Mouse (Mus musculus): ENCODE results near the gene Gm12184.
"Not testable (repeated sequence)": the region's sequence is repeated elsewhere in the genome, so short reads cannot be mapped to it uniquely, and the experiment has no call there.

Gm12184 gene

DNA sequence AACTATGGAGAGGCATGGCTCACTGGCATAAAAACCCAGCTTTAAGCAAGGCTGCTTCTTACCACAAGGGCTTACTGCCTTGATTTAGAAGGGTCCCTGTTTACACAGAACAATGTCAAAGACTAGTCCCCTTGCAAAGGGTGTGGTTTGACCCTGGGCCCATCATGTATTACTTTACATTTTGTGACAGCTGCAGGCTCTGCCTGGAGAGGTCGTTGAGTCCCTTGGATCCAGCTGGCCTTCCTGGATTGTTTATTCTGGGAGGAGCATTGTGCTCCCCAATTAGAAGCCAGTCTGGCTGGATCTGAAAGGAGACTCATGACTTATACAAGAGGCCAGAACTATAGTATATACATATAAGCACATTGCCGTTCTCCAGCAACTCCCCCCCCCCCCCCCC, 23.8 kb upstream of the Gm12184 start:
- DNase-seq (ENCODE audit: low read depth in 2 of 2, low spot score in 2 of 2) = no peak

DNA sequence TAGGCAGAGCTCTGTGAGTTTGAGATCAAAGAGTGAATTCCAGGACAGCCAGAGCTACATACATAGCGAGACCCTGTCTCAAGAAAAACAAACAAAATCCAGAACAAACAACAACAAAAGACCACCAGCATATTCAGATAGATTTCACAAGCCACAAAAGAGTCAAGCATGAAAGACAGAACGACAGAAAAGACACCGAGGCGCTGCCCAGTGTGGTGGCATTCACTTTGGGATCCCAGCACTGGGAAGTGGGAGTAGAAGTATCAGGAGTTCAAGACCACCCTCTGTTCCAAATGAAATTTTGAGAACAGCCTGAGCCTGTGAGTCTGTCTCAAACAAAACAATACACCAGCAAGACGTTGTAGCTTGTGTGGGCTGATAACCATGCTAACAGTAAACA, 20.4 kb upstream of the Gm12184 start:
- DNase-seq (ENCODE audit: low read depth in 2 of 2, low spot score in 2 of 2) = no peak

DNA sequence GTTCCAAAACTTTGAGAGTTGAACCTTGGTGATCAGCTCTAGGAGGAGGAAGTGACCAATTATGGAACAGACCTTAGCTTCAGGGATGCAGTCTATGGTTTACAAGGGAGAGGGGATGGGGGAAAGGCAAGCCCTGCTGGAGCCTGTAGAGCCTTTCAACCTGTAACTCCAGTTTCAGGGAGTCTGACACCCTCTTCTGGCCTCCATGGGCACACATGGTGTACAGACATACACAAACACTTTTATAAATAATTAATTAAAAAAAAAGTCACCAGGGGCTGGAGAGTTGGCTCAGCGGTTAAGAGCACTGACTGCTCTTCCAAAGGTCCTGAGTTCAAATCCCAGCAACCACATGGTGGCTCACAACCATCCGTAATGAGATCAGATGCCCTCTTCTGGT, 19.9 kb upstream of the Gm12184 start:
- DNase-seq (ENCODE audit: low read depth in 2 of 2, low spot score in 2 of 2) = not testable (repeated sequence)

DNA sequence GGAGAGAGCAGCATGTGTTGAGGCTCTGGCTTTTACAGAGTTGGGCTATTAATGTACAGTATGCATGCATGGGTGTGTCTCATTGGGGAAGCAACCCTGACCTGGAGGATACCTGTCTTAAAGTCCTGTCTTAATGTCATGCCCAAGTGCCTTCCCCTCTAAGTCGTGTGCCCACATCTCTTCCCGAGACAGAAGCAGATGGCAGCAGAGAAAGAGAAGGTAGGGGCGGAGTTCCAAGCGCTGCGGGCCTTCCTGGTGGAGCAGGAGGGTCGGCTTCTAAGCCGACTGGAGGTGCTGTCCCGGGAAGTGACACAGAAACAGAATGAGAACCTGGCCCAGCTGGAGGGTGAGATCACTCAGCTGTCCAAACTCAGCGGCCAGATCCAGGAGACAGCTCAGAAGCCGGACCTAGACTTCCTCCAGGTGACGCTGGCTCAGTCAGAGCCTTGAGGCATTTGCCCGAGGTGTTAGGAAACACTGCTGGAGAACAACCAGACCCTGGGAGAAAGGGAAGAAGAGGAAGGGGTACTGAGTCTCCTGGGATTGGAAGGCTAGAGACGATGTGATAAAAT, 18.9 kb upstream of the Gm12184 start:
- no peak for DNase-seq (ENCODE audit: low read depth in 2 of 2, low spot score in 2 of 2)

DNA sequence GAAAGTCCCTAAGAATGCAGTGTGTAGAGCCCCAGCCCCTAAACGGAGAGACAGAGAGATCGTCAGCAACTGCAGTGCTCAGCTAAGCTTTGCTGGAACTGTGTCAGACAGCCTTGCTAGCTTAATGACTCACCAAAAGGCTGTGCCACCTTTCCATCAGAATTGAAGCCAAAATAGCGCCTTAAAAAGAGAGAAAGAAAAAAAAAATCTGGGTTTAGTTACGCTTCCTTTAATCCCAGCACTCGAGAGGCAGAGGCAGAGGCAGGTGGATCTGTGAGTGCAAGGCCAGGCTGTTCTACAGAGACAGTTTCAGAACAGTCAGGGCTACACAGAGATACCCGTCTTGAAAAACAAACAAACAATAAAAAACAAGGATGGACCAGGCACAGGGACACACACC, 17.9 kb upstream of the Gm12184 start:
- DNase-seq (ENCODE audit: low read depth in 2 of 2, low spot score in 2 of 2) = no peak

DNA sequence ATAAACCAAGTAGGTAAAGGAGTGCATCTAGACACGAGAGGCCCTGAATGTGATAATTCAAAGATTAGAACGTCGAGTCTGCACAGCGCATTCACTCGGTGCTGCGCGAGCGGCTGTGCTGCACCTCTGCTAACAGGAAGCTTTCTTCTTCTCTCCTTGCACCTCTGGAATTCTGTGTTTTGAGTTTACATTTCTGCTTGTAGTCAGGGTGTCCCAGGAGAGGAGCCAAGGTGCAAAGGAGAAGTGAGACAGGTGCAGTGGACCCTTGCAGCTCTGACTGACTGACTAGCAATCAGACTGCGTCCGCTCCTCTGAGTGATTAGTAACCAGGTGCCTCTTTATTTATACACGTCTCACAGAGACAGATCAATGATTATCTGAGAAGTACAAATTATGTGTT, 16.7 kb upstream of the Gm12184 start:
- DNase-seq (ENCODE audit: low read depth in 2 of 2, low spot score in 2 of 2) = no peak

DNA sequence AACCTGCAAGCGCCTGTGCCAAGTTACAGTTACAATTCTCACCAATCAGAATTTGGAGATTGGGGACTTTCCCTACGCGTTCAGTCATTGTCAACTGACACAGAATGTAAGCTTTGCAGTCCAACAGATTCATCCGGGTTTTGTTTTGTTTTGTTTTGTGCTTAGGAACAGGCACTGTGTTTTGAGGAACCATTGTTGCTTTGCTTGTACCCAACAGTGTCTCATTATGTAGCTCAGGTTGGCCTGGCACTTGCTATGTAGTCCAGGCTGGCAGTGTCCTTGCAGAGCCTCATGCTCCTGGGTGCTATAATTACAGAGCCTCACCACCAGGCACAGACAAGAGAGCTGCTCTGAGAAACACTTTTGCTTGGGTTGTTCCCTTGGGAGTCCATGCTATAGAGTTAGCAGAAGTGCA, 15.9 kb upstream of the Gm12184 start:
- DNase-seq (ENCODE audit: low read depth in 2 of 2, low spot score in 2 of 2) = no peak

DNA sequence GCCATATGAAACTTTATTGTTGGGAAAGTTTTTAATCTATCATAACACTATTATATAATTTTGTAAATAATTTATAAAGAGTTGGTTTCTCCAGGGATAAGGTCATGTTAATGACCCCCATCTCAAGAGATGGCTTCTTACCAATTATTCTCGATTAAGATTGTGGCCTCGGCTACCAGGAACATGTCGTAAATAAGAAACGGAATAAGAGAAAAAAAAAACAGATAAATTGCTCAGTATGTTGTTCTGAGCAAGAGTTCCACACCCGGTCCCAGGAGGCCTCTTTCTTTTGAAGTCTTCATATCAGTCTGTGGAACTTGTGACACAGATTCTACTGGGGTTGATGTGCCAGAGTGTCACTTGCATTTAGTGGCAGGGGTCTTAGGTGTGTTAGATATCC, 14.8 kb upstream of the Gm12184 start:
- DNase-seq (ENCODE audit: low read depth in 2 of 2, low spot score in 2 of 2) = no peak

DNA sequence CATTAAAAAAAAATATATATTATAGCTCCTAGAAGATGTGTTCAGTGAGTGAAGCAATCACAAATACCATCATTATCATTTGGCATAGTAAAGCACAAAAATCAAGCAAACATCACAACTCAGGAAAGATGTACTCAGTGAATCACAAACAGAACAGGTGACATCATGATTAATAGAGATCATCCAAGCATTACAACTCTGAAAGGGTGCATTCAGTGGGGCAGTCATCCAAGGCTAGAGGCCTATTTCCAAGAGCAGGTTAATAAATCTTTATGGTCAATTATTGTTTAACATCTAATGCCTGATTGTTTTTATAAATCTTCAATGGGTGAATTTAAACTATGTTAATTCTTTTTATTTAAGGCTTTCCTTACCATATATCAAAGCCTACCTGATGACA, 14.3 kb upstream of the Gm12184 start:
- no peak for DNase-seq (ENCODE audit: low read depth in 2 of 2, low spot score in 2 of 2)

DNA sequence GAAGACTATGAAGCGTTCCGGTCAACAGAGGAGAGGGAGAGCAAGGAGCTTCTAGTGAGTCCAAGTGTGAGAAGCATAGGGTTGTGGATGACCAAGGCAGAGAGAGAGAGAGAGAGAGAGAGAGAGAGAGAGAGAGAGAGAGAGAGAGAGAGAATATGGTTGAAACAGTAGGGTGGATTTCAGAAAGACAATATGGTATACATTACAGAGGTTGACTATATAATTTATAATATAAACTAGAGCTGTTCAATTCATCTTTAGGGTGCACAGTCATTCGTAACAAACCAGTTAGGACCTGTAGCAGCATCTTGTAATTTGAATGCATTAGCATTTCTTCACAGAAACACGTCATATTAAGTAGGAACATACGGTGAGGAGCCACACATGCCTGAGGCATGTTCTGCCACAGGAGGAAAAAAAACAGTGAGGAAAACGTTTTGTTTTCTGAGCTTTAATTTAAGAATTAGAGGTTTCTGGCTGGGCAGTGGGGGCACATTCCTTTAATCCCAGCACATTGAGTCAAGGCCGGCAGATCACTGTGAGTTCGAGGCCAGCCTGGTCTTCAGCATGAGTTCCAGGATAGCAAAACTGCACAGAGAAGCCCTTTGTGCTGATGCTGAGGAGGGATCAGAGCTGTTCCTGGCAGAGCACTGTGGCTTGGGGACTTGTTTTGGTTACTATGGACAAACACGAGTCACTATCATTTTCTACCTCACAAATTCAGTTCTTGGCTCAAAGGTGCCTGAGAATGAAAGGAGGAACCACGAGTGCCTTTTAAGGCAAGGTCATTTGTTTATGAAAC, 12.6 kb upstream of the Gm12184 start:
- no peak for DNase-seq (ENCODE audit: low read depth in 2 of 2, low spot score in 2 of 2)

DNA sequence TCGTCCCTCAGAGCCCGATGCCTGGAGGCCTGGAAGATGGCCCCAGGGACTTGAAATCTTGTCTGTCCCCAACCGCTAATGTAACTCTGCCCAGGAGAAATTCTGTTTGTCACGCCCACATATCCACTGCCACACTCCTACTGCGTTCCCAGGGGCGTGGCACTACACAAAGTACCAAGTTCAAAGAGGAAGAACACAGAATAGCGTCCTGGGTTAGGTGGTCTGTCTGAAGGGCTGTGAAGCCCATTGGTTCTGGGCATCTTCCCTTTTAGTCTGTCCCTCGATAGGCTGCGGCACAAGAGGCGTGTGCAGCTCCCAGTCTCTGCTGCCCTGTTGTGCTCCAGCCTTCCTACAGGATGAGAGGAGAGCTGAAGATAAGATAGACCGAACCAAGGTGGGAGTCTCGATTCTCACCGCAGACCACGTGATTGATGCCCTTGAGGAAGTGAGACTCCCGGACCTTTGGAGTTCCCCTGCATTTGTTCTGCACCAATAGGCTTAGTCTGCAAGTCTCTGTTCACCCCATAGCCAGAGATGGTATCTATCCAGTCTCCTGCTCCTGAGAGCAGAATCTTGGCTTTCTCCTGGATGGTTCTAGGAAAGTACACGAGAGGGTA, 11.8 kb upstream of the Gm12184 start:
- peak in 1 of 2 experiments; percentile 33 for DNase-seq (ENCODE audit: low read depth in 2 of 2, low spot score in 2 of 2)

DNA sequence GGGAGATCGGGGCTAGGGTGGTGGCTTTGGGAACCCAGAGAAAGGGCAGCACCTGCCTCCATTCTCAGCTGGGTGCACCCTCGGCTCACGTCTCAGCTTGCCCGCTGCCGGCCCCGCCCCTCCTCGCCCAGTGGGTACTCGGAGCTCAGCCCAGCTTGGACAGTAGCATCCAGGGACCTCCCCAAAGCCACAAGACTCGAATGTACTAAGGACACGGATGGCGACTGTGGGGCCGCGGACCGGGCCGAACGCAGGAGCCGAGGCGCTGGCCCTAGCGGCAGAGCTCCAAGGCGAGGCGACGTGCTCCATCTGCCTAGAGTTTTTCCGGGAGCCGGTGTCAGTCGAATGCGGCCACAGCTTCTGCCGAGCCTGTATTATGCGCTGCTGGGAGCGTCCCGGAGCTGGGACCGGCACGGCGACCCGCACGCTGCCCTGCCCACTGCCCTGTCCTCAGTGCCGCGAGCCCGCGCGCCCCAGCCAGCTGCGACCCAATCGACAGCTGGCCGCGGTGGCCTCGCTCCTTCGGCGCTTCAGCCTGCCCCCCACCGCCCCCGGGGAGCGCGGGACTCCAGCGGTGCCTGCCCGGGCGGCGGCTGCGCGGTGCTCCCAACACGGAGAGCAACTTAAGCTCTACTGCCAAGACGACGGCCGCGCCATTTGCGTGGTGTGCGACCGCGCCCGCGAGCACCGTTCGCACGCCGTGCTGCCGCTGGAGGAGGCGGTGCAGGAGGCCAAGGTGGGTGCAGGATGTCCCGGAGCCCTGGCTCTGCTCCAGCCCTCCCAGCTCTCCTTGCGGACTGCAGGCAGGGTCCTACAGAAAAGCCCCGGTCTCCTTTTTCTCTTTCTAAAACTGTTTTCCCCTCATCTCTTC, 11.1 kb upstream of the Gm12184 start:
- peak; percentile 47 to 52 for DNase-seq (ENCODE audit: low read depth in 2 of 2, low spot score in 2 of 2)

DNA sequence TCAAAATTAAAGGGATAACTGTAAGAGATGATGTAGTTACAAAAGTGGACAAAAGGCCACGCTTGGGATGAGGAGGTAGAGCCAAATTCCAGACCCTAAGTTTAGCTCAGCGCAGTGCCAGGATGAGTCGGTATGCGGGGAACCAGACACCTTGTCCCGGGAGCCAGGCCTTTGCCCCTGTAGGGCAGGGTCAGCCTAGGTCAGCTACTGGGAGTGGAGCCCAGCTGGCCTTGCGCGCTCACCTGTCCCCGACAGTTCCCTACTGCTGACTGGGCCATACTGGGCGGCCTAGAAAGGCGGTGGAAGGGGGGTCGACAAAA, 10.5 kb upstream of the Gm12184 start:
- no peak for DNase-seq (ENCODE audit: low read depth in 2 of 2, low spot score in 2 of 2)

DNA sequence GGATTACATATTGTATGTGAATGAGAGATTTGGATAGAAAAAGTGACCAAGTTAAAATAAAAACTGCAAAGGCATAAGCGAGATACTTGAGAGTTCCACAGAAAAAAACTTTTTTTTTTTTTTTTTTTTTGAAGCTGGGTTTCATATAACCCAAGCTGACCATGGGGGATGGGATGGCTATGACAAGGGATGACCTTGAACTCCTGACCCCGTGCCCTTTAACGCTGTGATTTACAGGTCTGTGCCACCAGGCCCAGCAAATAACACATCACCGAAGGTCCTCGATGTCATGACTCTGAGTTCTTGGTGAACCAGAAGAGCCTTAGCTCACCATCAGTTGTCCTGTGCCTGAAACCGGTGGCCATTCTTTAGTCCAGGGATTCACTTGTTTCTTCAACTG, 9.5 kb upstream of the Gm12184 start:
- no peak for DNase-seq (ENCODE audit: low read depth in 2 of 2, low spot score in 2 of 2)

DNA sequence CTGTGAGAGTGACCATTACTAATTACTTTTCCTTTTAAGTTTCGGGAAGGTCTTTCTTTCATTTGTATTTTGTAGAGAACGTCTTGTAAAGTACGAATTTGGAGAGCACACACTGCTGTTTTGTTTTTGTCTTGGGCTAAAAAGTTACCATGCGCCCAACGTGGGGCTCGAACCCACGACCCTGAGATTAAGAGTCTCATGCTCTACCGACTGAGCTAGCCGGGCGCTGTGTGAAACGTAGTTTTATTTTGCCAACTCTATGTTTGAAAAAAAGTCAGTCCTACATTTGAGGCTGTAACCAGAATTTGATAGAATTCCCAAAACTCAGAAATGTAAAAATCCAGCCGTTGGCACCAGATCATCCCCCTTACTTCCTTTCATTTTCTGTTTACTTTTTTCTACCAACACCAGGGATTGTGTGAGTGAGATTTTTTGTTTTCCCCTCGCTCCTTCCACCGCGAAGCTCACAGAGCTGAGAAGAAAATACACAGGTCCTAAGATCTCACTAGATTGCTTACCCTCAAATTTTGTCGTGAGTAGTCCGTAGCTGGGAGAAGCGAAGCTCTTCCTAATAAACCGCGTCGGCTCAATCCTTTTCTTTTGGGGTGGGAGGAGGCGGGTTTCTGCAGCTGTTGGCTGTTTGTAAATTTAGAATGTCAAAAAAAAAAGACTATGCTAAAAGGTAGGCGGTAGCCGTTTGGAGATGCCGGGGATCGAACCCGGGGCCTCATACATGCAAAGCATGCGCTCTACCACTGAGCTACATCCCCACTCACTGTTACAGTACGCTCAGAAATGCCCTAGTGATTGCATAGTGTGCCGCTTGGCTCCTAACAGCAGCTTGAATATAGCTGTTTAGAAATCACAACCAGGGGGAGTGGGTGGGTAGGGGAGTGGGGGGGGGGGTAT, 7.5 kb upstream of the Gm12184 start:
- DNase-seq (ENCODE audit: low read depth in 2 of 2, low spot score in 2 of 2) = peak; percentile 89 to 93

DNA sequence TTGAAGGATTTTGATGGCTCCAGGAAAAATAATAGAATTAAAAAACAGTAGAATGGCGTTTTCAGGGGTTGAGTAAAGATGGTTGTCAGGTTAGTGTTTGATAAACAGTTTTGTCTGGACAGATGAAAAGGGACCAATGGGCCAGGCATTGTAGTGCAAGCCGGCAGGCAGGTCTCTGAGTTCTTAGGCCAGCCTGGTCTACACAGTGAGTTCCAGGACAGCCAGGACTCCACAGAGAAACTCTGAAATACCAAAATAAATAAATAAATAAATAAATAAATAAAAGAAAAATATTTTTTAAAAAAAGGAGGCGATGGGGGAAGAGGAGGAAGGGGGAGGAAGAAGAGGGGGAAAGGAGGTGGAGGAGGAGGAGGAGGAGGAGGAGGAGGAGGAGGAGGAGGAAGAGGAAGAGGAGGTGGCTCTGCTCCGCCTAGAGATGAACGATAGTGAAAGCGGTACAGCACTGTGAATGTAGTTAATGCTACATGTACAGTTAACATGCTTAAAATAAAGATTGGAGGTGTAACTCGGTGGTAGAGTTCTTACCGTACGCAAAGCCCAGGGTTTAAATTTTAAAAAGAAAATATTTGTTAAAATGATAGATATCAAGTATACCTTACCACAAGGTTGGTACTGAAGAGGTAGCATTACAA, 6.7 kb upstream of the Gm12184 start:
- no peak for DNase-seq (ENCODE audit: low read depth in 2 of 2, low spot score in 2 of 2)

DNA sequence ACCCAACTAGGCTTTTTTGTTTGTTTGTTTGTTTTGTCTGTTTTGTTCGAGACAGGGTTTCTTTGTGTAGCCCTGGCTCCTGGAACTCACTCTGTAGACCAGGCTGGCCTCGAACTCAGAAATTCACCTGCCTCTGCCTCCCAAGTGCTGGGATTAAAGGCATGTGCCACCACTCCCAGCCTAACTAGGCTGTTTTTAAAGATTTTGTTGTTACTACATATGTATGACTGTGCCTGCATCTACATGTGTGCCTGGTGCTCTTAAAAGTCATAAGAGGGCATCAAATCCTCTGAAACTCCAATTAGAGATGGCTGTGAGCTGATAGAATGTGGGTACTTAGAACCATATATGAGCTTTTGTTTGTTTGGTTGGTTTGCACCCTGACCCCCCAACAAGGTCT, 4.8 kb upstream of the Gm12184 start:
- no peak for DNase-seq (ENCODE audit: low read depth in 2 of 2, low spot score in 2 of 2)

DNA sequence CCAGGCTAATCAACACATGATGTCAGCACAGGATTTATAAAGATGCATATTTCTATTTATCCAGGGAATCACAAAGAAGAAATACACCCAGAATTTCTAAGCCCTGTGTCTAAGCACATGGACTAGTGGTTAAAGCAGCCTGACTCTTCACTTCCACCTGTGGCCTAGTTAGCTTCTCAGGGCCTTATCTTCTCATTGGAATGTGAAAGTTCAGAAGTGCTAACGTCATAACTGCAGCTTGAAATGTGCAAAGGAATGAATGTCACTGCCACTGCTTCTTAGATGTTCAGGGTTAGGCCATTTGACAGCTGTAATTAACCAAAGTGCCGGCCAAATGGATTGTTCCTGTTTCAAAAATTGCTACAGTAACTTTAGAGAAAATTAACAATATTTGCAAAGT, 3.8 kb upstream of the Gm12184 start:
- DNase-seq (ENCODE audit: low read depth in 2 of 2, low spot score in 2 of 2) = no peak

DNA sequence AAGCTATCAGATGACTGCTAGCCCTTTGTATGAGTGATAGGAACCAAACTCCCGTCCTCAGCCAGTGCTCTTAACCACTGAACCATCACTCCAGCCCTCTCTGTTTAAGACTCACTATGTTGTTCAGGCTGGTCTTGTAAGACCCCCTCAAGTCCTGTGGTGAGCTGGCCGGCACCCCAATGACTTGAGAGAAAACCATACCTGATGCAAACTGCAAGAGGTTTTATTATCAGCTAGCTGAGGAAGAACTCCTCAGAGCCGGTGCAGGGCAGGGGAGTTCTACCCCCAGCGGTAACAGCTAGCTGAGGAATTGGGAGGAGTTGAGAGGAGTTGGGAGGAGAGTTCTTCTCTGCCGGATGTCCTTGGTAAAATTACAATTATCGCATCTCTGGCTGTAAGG, 1.5 kb upstream of the Gm12184 start:
- no peak for DNase-seq (ENCODE audit: low read depth in 2 of 2, low spot score in 2 of 2)

DNA sequence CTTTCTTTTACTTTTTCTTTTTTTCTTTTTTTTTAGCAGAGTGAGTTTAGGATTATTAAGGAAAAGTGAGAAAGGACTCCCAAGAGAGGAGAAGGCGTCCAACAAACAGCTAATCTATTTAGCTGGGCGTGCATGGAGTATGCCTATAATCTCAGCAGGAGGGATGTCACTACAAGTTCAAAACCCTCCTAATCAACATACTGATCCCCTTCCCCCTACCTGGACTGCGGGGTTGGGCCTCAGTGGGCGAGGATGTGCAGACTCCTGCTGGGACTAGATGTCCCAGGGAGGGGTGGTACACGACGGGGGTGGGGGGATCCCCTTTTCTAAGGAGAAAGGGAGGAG, 269 bp upstream of the Gm12184 start:
- DNase-seq (ENCODE audit: low read depth in 2 of 2, low spot score in 2 of 2) = no peak

Measured in CD8-positive naive resting alpha-beta T cell, adult 2 months (primary cell).